8 mouse cellular contexts compared by ENCODE assay signal in genomic region chr6:92480941-92481689, GRCm38 (mm10).
DNase-seq lines count a peak whose midpoint lies in the region; ATAC-seq and TF ChIP-seq lines count a peak whose summit lies in the region.

No protein-coding gene starts in this region.

- DNase-seq in 3T3-L1 (ENCODE audit: low read depth, low spot score): peak; percentile 73
- peak; percentile 53 for DNase-seq in cerebellum, adult 8-10 months
- DNase-seq in forelimb bud, embryonic 11.5 days (ENCODE audit: low read depth, low spot score): peak; percentile 60
- DNase-seq in heart, postnatal 25 days (ENCODE audit: low spot score): peak; percentile 70
- peak; percentile 78 for DNase-seq in layer of hippocampus, adult 11-12 months (ENCODE audit: low spot score)
- DNase-seq in liver, embryonic 14.5 days (ENCODE audit: low read depth in 3 of 3, low spot score in 3 of 3): no peak
- peak; percentile 48 to 62 for DNase-seq in urinary bladder, postnatal 36 days (ENCODE audit: low spot score in 2 of 2)

- H3K27ac ChIP-seq in liver, embryonic 14.5 days: no peak overlapping the region
- peak overlapping the region; percentile 94 for H3K27ac ChIP-seq in olfactory bulb, adult 2 months (ENCODE audit: insufficient read depth, low read depth, low read length)

- TF ChIP-seq POLR2A in olfactory bulb, adult 2 months (IDR thresholded peaks at IDR 0.05; ENCODE audit: insufficient read depth, low read depth, low read length): peak; percentile 36; the same call in 1 of the 2 replicates

- TF ChIP-seq CTCF in liver, embryonic 14.5 days (IDR thresholded peaks at IDR 0.05; ENCODE audit: low read depth): no peak
- TF ChIP-seq CTCF in olfactory bulb, adult 2 months (IDR thresholded peaks at IDR 0.05; ENCODE audit: insufficient read depth, low read depth, low read length): no peak

- ATAC-seq in liver, embryonic 14.5 days (ENCODE audit: insufficient read depth): no peak

- no peaks in the 10 kb centered on the region for H3K9me3 ChIP-seq in liver, embryonic 14.5 days (ENCODE audit: control insufficient read depth, low read length)

- H3K4me2 ChIP-seq in liver, embryonic 14.5 days (ENCODE audit: low read depth): peak overlapping the region; percentile 1; the same call in 1 of the 2 replicates

- intact Hi-C loops in heart, postnatal 25 days (cut with DNase I): loop anchor here (2.0 to 5.0 kb wide), 4 partner anchors 51 to 246 kb away; no protein-coding TSS in a partner anchor

- no peaks in the 10 kb centered on the region; the same call in 1 of the 2 replicates for H3K27me3 ChIP-seq in liver, embryonic 14.5 days (ENCODE audit: control insufficient read depth, insufficient read depth, low read length)

- H3K36me3 ChIP-seq in liver, embryonic 14.5 days (replicated peaks; ENCODE audit: control insufficient read depth, insufficient read depth, low read depth): no peaks in the 10 kb centered on the region

- H3K4me1 ChIP-seq in liver, embryonic 14.5 days (replicated peaks; ENCODE audit: control insufficient read depth in 2 of 2, insufficient read depth in 2 of 2, low read length in 1 of 2): no peaks in the 10 kb centered on the region
- H3K4me1 ChIP-seq in olfactory bulb, adult 2 months (ENCODE audit: control insufficient read depth, insufficient read depth, low read length): peaks cover 5% of the 10 kb centered on the region; the same call in 1 of the 2 replicates

- TF ChIP-seq EP300 in liver, embryonic 14.5 days (IDR thresholded peaks at IDR 0.05; ENCODE audit: low read depth): no peak

- WGBS in liver, embryonic 14.5 days (ENCODE audit: insufficient replicate concordance): 4% methylated on average over 21 of the region's 21 CpGs
- WGBS in olfactory bulb, adult 2 months: 1% methylated on average over 21 of the region's 21 CpGs

- H3K9ac ChIP-seq in liver, embryonic 14.5 days (replicated peaks): no peak overlapping the region

- peak overlapping the region in 1 of 2 experiments; percentile 26; a peak in 2 of 4 replicates for H3K4me3 ChIP-seq in liver, embryonic 14.5 days (ENCODE audit: insufficient read depth in 1 of 2, low read depth in 2 of 2, low read length in 2 of 2)
- peak overlapping the region; percentile 87 for H3K4me3 ChIP-seq in olfactory bulb, adult 2 months (ENCODE audit: insufficient read depth, low read depth, low read length)

Comparison
In these comparisons a context has a peak if more than half of its experiments do, and no peak if none do; other contexts are left out.
1. DNase-seq: peak in 3T3-L1 (single experiment), cerebellum, adult 8-10 months (single experiment), forelimb bud, embryonic 11.5 days (single experiment), heart, postnatal 25 days (single experiment), layer of hippocampus, adult 11-12 months (single experiment) and urinary bladder, postnatal 36 days (2 of 2); none in liver, embryonic 14.5 days (0 of 3).